Mouse (Mus musculus): ENCODE results near the gene Mid1. TPM values are rescaled to one million over a fixed set of nuclear protein-coding genes. Genes with fewer than 3 reads are reported as not detected.
"Not testable (repeated sequence)": the region's sequence is repeated elsewhere in the genome, so short reads cannot be mapped to it uniquely, and the experiment has no call there.

The Mid1 gene
- polyA plus RNA-seq, 1 experiment from 2014 or later: 7.3 TPM

DNA sequence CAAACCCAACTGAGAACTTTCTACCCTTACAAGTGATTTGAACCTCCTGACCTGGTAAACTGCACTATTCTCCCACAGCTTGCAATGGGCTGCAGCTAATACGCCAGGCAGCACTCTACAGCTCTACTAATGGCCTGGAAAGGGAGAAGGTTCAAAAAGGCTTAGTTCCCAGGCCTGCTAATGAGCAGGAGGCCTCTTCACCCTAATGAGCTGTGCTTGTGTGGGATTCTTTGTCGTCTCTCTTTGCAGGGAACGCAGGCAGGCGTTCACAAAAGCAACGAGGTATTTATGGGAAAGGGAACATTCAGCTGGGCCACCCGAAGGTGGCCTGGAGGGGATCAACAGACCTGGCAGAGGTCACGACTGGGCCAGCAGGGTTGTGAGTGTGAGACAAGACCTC is 240.6 kb downstream of the Mid1 start:
- Histone ChIP-seq H3K27ac (no peak overlapping the region), H3K36me3 (no peaks in the 10 kb centered on the region), H3K27me3 (peaks cover 21% of the 10 kb centered on the region), H3K9ac (replicated peaks) (no peak overlapping the region), H3K9me3 (no peaks in the 10 kb centered on the region), H3K4me2 (no peak overlapping the region), H3K4me3 (replicated peaks) (no peak overlapping the region), H3K4me1 (replicated peaks) (no peaks in the 10 kb centered on the region)
- 36% methylated on average over 7 of the region's 7 CpGs for WGBS
- no peak for ATAC-seq (ENCODE audit: insufficient number of reproducible peaks, insufficient read depth, low FRiP score, low TSS enrichment, low read depth)

DNA sequence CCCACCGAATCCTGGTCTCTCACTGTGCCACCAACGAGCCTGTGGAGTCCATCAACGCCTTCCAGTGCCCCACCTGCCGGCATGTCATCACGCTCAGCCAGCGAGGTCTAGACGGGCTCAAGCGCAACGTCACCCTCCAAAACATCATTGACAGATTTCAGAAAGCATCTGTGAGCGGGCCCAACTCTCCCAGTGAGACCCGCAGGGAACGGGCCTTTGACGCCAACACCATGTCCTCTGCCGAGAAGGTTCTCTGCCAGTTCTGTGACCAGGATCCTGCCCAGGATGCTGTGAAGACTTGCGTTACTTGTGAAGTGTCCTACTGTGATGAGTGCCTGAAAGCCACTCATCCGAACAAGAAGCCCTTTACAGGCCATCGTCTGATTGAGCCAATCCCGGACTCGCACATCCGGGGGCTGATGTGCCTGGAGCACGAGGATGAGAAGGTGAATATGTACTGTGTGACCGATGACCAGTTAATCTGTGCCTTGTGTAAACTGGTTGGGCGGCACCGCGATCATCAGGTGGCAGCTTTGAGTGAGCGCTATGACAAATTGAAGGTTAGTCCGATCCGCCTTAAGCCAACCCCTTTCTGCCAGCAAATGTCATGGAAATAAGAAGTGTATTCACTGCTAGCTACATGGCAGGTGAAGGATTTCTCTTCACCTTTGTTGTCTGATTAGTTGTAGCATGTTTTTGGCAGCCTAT is 242.3 kb downstream of the Mid1 start:
- no peak for ATAC-seq (ENCODE audit: insufficient number of reproducible peaks, insufficient read depth, low FRiP score, low TSS enrichment, low read depth)
- Histone ChIP-seq H3K36me3 (no peaks in the 10 kb centered on the region), H3K27me3 (peaks cover 14% of the 10 kb centered on the region), H3K4me1 (replicated peaks) (no peaks in the 10 kb centered on the region), H3K4me3 (replicated peaks) (no peak overlapping the region), H3K4me2 (no peak overlapping the region), H3K9me3 (no peaks in the 10 kb centered on the region), H3K9ac (replicated peaks) (no peak overlapping the region), H3K27ac (no peak overlapping the region)
- WGBS: 86% methylated on average over 28 of the region's 28 CpGs

DNA sequence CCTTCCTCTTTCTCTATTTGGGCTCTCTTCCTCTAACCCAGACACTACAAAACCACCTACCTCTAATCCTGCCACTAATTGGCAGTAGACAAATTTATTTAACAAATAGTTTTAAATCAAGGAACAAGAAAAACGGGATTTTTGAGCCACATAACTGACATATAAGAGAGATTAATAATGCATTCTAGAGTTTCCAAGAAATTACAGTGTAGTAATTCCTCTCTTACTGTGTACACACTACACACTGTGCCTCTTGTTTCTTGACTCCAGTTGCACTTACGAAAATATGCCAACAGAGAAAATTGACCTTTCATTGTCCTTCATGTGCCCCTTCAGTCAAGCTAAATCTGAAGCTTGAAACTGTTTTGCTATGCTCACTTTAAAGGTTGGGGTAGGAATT is 245.9 kb downstream of the Mid1 start:
- no peak for ATAC-seq (ENCODE audit: insufficient number of reproducible peaks, insufficient read depth, low FRiP score, low TSS enrichment, low read depth)
- H3K27me3 ChIP-seq: peaks cover 25% of the 10 kb centered on the region
- WGBS: 68% methylated on average over 2 of the region's 2 CpGs
- H3K36me3 ChIP-seq: no peaks in the 10 kb centered on the region
- no peaks in the 10 kb centered on the region for H3K9me3 ChIP-seq
- no peak overlapping the region for H3K27ac ChIP-seq
- H3K9ac ChIP-seq (replicated peaks): no peak overlapping the region
- H3K4me1 ChIP-seq (replicated peaks): no peaks in the 10 kb centered on the region
- H3K4me3 ChIP-seq (replicated peaks): no peak overlapping the region
- H3K4me2 ChIP-seq: no peak overlapping the region

DNA sequence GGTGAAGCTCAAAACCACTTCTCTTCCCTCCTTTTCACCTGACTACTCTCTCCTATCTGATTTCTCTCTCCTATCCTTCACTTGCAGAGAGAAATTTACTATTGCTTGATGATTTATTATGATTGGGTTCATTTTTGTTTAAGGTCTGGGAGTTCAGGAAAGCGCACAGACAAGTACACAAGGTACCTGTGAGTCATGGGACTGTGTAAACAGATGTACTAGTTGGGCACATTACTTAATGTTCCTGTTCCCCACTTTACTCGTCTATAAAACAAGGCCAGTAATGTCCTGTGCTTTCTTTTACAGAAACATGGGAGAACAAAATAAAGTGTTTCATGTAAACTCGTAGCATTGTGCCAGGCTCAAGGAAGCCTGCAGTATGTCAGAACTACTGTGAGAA is 248.2 kb downstream of the Mid1 start:
- Histone ChIP-seq H3K9me3 (no peaks in the 10 kb centered on the region), H3K4me3 (replicated peaks) (no peak overlapping the region), H3K36me3 (no peaks in the 10 kb centered on the region), H3K27me3 (peaks cover 21% of the 10 kb centered on the region; the same call in 1 of the 2 replicates), H3K9ac (replicated peaks) (no peak overlapping the region), H3K4me2 (no peak overlapping the region), H3K27ac (no peak overlapping the region), H3K4me1 (replicated peaks) (no peaks in the 10 kb centered on the region)
- ATAC-seq (ENCODE audit: insufficient number of reproducible peaks, insufficient read depth, low FRiP score, low TSS enrichment, low read depth): no peak
- WGBS: 64% methylated on average over 3 of the region's 3 CpGs

DNA sequence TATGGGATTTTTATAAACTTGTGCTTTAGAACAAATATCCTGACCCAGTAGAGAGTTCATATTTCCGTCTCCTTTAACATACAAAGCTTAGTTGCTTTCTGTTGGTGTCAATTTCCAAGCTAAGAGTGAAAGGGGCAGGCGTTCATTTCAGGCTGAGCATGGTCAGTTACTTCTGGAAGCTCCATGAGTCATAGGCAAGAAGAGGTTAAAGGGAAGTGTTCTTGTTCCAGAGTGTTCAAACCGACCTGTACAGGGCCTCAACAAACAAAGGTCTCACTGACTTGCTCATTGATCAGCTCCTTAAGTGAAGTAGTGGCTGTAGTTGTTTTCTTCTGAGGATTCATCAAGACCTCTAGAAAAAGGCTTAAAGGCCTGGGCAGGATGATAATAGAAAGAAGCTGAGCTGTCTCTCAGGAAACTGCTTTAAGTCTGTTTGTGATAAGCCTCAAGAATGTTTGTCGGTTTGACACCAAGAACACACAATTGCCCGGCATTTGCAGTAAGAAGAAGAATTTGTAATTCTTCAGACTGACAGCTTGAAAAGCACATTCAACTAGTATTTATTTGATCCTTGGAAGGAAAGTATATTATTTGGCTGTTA is 252.2 kb downstream of the Mid1 start:
- Histone ChIP-seq H3K4me2 (no peak overlapping the region), H3K27me3 (peaks cover 21% of the 10 kb centered on the region; the same call in 1 of the 2 replicates), H3K9me3 (no peaks in the 10 kb centered on the region), H3K9ac (replicated peaks) (no peak overlapping the region), H3K36me3 (no peaks in the 10 kb centered on the region), H3K27ac (no peak overlapping the region), H3K4me3 (replicated peaks) (no peak overlapping the region), H3K4me1 (replicated peaks) (no peaks in the 10 kb centered on the region)
- no peak for ATAC-seq (ENCODE audit: insufficient number of reproducible peaks, insufficient read depth, low FRiP score, low TSS enrichment, low read depth)
- WGBS: 61% methylated on average over 5 of the region's 5 CpGs

DNA sequence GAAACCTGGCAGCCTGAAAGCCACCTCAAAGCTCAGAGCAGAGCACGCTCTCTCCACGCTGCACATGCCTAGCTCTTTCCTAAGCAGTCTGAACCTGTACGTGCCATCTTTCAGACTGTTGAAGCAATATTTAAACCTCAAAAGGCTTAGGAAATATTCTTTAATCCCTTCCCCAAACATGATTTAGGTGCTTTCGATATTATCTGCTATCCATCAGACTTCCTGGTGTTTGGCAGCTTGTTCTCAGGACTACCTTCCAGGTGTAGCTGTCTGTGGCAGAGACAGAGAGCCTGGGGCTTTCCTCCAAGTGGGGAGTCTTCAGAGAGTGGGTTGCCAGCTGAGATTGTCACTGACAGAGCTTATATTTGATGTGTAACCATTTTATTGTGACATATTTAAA is 255.5 kb downstream of the Mid1 start:
- Histone ChIP-seq H3K4me3 (replicated peaks) (no peak overlapping the region), H3K9me3 (no peaks in the 10 kb centered on the region), H3K27me3 (peaks cover 6% of the 10 kb centered on the region; the same call in 1 of the 2 replicates), H3K4me2 (no peak overlapping the region), H3K4me1 (replicated peaks) (no peaks in the 10 kb centered on the region), H3K9ac (replicated peaks) (no peak overlapping the region), H3K27ac (no peak overlapping the region), H3K36me3 (no peaks in the 10 kb centered on the region)
- ATAC-seq (ENCODE audit: insufficient number of reproducible peaks, insufficient read depth, low FRiP score, low TSS enrichment, low read depth): no peak
- WGBS: 85% methylated on average over 4 of the region's 4 CpGs

DNA sequence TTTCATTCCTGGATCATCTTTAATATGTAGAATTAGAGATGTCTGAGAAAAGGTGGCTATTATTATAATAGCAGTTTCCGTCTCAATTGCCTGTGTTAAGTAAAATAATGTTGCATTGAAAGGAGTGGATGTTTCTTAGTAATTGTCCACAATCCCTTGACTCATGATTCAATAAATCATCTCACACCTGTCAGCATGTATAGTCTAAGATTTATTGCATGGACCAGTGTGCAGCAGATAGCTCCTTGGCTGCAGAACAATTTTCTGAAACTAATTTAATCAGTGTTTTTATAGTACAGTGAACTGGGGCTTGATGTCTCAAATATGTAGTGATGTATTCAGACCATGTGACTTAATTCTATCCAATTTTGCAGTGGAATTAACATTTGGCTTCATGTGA is 265.6 kb downstream of the Mid1 start:
- Histone ChIP-seq H3K36me3 (no peaks in the 10 kb centered on the region), H3K4me1 (replicated peaks) (no peaks in the 10 kb centered on the region), H3K27ac (no peak overlapping the region), H3K4me2 (no peak overlapping the region), H3K27me3 (no peaks in the 10 kb centered on the region), H3K9ac (replicated peaks) (no peak overlapping the region), H3K9me3 (no peaks in the 10 kb centered on the region), H3K4me3 (replicated peaks) (no peak overlapping the region)
- ATAC-seq (ENCODE audit: insufficient number of reproducible peaks, insufficient read depth, low FRiP score, low TSS enrichment, low read depth): no peak
- 70% methylated on average over 1 of the region's 1 CpGs for whole genome bisulfite sequencing

DNA sequence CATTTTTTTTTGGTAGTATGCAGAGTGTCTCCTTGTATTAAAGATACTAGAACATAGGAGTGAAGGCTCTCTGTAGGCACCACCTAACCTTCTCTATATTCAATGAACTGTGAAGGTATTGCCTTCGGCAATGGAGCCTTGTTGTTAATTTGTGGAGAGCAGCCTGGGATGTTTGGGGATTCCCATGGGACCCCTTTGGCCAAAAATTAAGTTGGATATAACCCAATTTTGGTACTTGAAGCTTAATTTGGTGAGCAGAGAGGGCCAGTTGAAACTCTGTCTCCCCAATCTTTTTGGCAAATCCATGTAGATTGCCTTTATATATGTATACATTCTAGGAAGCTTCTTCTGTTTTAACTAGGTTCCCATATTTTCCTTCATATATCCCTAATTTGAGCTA is 284.3 kb downstream of the Mid1 start:
- Histone ChIP-seq H3K9me3 (peaks cover 26% of the 10 kb centered on the region), H3K9ac (replicated peaks) (no peak overlapping the region), H3K27ac (no peak overlapping the region), H3K4me2 (no peak overlapping the region), H3K4me1 (replicated peaks) (0 out of 2 replicates have a peak, but pooled peaks cover under 1% of the 10 kb centered on the region), H3K27me3 (no peaks in the 10 kb centered on the region), H3K36me3 (peaks cover 19% of the 10 kb centered on the region), H3K4me3 (replicated peaks) (no peak overlapping the region)
- 88% methylated on average over 1 of the region's 1 CpGs for WGBS
- no peak for ATAC-seq (ENCODE audit: insufficient number of reproducible peaks, insufficient read depth, low FRiP score, low TSS enrichment, low read depth)

DNA sequence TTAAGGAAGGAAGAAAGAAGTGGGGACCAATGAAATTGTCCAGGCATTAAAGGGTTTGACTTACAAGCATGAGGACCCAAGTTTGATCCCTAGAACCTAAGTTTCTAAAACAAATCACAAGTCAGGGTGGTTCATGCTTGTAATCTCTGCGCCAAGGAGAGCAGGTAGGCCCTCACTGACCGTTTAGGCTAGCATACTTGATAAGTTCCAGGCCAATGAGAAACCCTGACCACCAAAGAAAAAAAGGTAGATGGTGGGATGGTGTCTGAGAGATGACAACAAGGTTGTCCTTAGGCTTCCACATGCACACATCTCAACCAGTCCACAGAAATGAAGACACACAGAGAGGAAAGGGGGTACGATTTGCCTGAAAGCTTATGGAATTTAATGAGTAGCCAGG is 284.8 kb downstream of the Mid1 start:
- not testable (repeated sequence) for H3K4me3 ChIP-seq (replicated peaks); H3K9ac ChIP-seq (replicated peaks); H3K4me2 ChIP-seq; H3K27ac ChIP-seq; H3K27me3 ChIP-seq; ATAC-seq (ENCODE audit: insufficient number of reproducible peaks, insufficient read depth, low FRiP score, low TSS enrichment, low read depth); H3K4me1 ChIP-seq (replicated peaks)
- Histone ChIP-seq H3K36me3 (peaks cover 19% of the 10 kb centered on the region), H3K9me3 (peaks cover 26% of the 10 kb centered on the region)
- WGBS: 81% methylated on average over 3 of the region's 3 CpGs

DNA sequence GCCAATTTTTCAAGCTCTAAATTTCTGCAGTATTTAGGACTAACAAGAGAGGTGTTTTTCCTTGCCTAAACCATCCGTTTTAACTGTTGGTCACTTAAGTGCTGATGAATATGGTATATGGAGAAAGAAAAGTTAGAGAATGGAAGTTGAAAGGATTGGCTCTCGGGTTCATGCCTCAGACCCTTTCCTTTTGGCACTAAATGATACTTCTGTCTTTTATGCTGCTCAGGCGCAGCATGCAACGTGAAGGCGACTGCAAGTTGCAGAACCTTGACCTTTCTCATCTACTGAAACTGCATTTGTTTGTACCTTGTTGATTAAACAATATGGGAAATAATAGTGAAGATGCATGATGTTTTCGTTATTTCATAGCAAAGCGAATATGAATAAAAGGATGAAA is 285.5 kb downstream of the Mid1 start:
- ATAC-seq (ENCODE audit: insufficient number of reproducible peaks, insufficient read depth, low FRiP score, low TSS enrichment, low read depth); H3K27me3 ChIP-seq; H3K9ac ChIP-seq (replicated peaks); H3K4me2 ChIP-seq; H3K4me3 ChIP-seq (replicated peaks); H3K27ac ChIP-seq: not testable (repeated sequence)
- H3K36me3 ChIP-seq: peaks cover 20% of the 10 kb centered on the region
- peaks cover 28% of the 10 kb centered on the region for H3K9me3 ChIP-seq
- H3K4me1 ChIP-seq (replicated peaks): peaks cover 12% of the 10 kb centered on the region; the same call in 1 of the 2 replicates
- WGBS: 88% methylated on average over 7 of the region's 7 CpGs

DNA sequence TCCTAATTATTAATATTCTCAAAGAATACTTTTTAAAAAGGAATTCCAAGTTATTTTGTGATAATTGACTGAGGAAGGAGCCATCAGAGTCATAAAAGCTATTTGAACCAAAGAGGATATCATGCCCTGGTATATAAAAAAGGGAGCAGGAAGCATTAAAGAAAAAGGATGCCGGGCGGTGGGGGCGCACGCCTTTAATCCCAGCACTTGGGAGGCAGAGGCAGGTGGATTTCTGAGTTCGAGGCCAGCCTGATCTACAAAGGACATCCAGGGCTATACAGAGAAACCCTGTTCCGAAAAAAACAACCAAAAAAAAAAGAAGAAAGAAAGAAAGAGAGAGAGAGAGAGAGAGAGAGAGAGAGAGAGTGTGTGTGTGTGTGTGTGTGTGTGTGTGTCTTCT is 286.6 kb downstream of the Mid1 start:
- not testable (repeated sequence) for H3K4me2 ChIP-seq; H3K4me3 ChIP-seq (replicated peaks); H3K9ac ChIP-seq (replicated peaks); H3K27me3 ChIP-seq; H3K27ac ChIP-seq; ATAC-seq (ENCODE audit: insufficient number of reproducible peaks, insufficient read depth, low FRiP score, low TSS enrichment, low read depth)
- Histone ChIP-seq H3K4me1 (replicated peaks) (peaks cover 15% of the 10 kb centered on the region; the same call in 1 of the 2 replicates), H3K36me3 (peaks cover 23% of the 10 kb centered on the region), H3K9me3 (peaks cover 33% of the 10 kb centered on the region)
- WGBS: 87% methylated on average over 6 of the region's 6 CpGs
